Mouse (Mus musculus): ENCODE data around the gene Zwint. TPM values are rescaled to one million over a fixed set of nuclear protein-coding genes. Genes with fewer than 3 reads are reported as not detected.

Gene Zwint
- 76.7 TPM for polyA plus RNA-seq (2014; fragmentation: Illumina TruSeq; extraction: RNeasy Lipid Tissue Mini Kit (QIAGEN cat#74804); ENCODE audit: low read depth, low replicate concordance)

GRCm38 (mm10) chr10:72654270-72655016, at the start of gene Zwint:
Gene Zwint, plus strand, starts transcription at chr10:72654845.

Measured in heart, adult 10 weeks (tissue).